Mouse (Mus musculus): ENCODE measurements around the gene Fgfr2. TPM values are rescaled to one million over a fixed set of nuclear protein-coding genes. Genes with fewer than 3 reads are reported as not detected.

The Fgfr2 gene
- polyA plus RNA-seq, 1 experiment, result 14.7 TPM

DNA sequence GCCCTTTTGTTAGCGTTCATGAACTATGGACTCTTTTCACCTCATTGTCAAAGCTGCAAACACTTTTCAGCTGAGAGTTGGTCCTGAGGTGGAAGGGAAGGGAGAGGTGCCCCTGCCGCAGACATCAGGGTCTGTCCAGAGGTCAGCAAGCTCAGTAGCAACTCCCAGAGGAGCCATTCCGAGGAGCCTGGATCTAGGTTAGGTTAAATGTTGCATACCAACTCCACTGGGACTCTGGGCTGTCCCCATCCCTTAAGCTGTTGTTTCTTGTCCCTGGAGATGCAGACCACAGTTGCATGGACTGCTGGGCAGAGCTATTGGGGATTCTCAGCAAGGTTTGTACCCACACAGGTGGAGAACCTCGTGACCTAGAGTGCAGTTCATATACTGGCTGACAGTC lies 424.0 kb downstream of the Fgfr2 start:
- whole genome bisulfite sequencing, result 75% methylated on average over 4 of the region's 4 CpGs
- Histone ChIP-seq H3K27ac (ENCODE audit: insufficient read depth, low read depth, low read length) (no peak overlapping the region), H3K4me3 (ENCODE audit: low read depth, low read length) (no peak overlapping the region)

GRCm38 (mm10) chr7:132698737-132699136 lies 424.4 kb downstream of the Fgfr2 start:
- Histone ChIP-seq H3K4me1 (ENCODE audit: control insufficient read depth, insufficient read depth, insufficient read length, low read length) (peaks cover 10% of the 10 kb centered on the region; the same call in 1 of the 2 replicates), H3K27me3 (ENCODE audit: control insufficient read depth, insufficient read depth, low read length) (no peaks in the 10 kb centered on the region), H3K4me3 (ENCODE audit: low read depth, low read length) (no peak overlapping the region), H3K27ac (ENCODE audit: insufficient read depth, low read depth, low read length) (no peak overlapping the region), H3K36me3 (ENCODE audit: control insufficient read depth, insufficient read depth, low read length) (no peaks in the 10 kb centered on the region)
- no peak for TF ChIP-seq CTCF (IDR thresholded peaks at IDR 0.05; ENCODE audit: extremely low read depth, insufficient read length, insufficient replicate concordance, low read depth, low read length)
- no peak for TF ChIP-seq POLR2A (IDR thresholded peaks at IDR 0.05; ENCODE audit: low read depth, low read length)
- WGBS, result 84% methylated on average over 4 of the region's 4 CpGs

More for the DNA sequence above, 424.0 kb downstream of the Fgfr2 start:
- TF ChIP-seq CTCF (IDR thresholded peaks at IDR 0.05; ENCODE audit: extremely low read depth, insufficient read length, insufficient replicate concordance, low read depth, low read length) (no peak), POLR2A (IDR thresholded peaks at IDR 0.05; ENCODE audit: low read depth, low read length) (no peak)
- no peaks in the 10 kb centered on the region for H3K27me3 ChIP-seq (ENCODE audit: control insufficient read depth, insufficient read depth, low read length)
- no peaks in the 10 kb centered on the region for H3K36me3 ChIP-seq (ENCODE audit: control insufficient read depth, insufficient read depth, low read length)
- H3K4me1 ChIP-seq (ENCODE audit: control insufficient read depth, insufficient read depth, insufficient read length, low read length), result peaks cover 10% of the 10 kb centered on the region; the same call in 1 of the 2 replicates

GRCm38 (mm10) chr7:132697258-132697796 lies 425.8 kb downstream of the Fgfr2 start:
- WGBS, result 94% methylated on average over 8 of the region's 8 CpGs
- no peak overlapping the region for H3K27ac ChIP-seq (ENCODE audit: insufficient read depth, low read depth, low read length)
- TF ChIP-seq CTCF (IDR thresholded peaks at IDR 0.05; ENCODE audit: extremely low read depth, insufficient read length, insufficient replicate concordance, low read depth, low read length), result no peak
- TF ChIP-seq POLR2A (IDR thresholded peaks at IDR 0.05; ENCODE audit: low read depth, low read length), result no peak
- no peaks in the 10 kb centered on the region for H3K36me3 ChIP-seq (ENCODE audit: control insufficient read depth, insufficient read depth, low read length)
- no peaks in the 10 kb centered on the region for H3K27me3 ChIP-seq (ENCODE audit: control insufficient read depth, insufficient read depth, low read length)
- H3K4me3 ChIP-seq (ENCODE audit: low read depth, low read length), result no peak overlapping the region
- H3K4me1 ChIP-seq (ENCODE audit: control insufficient read depth, insufficient read depth, insufficient read length, low read length), result peaks cover 7% of the 10 kb centered on the region; the same call in 1 of the 2 replicates

DNA sequence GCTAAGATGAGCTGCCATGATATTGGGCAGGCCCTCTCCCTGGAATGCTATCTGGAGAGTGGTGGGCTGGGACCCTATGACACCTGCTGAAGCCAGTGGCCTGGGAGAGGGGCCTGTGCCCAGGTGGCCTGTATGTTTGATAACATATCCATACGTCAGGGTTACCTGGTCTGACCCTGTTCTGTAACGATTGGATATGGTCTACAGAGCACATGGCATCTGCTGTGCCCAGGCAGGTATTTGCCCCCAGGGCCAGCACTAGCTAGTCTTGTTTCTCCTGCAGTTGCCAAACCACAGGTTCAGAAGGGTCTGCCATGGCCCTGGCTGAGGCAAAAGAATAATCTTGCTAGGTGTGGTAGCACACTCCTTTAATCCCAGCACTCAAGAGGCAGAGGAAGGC lies 429.6 kb downstream of the Fgfr2 start:
- no peak for TF ChIP-seq CTCF (IDR thresholded peaks at IDR 0.05; ENCODE audit: extremely low read depth, insufficient read length, insufficient replicate concordance, low read depth, low read length)
- TF ChIP-seq POLR2A (IDR thresholded peaks at IDR 0.05; ENCODE audit: low read depth, low read length), result no peak
- Histone ChIP-seq H3K36me3 (ENCODE audit: control insufficient read depth, insufficient read depth, low read length) (no peaks in the 10 kb centered on the region), H3K27me3 (ENCODE audit: control insufficient read depth, insufficient read depth, low read length) (no peaks in the 10 kb centered on the region), H3K4me1 (ENCODE audit: control insufficient read depth, insufficient read depth, insufficient read length, low read length) (no peaks in the 10 kb centered on the region), H3K4me3 (ENCODE audit: low read depth, low read length) (no peak overlapping the region), H3K27ac (ENCODE audit: insufficient read depth, low read depth, low read length) (no peak overlapping the region)
- WGBS, result 90% methylated on average over 2 of the region's 2 CpGs

- 90% methylated on average over 9 of the region's 9 CpGs for WGBS
- TF ChIP-seq POLR2A (IDR thresholded peaks at IDR 0.05; ENCODE audit: low read depth, low read length) (no peak), CTCF (IDR thresholded peaks at IDR 0.05; ENCODE audit: extremely low read depth, insufficient read length, insufficient replicate concordance, low read depth, low read length) (no peak)
Observed at GRCm38 (mm10) chr7:132692719-132693118, 430.4 kb downstream of the Fgfr2 start.

GRCm38 (mm10) chr7:132690716-132691472 lies 432.3 kb downstream of the Fgfr2 start:
- Histone ChIP-seq H3K27ac (ENCODE audit: insufficient read depth, low read depth, low read length) (no peak overlapping the region), H3K4me3 (ENCODE audit: low read depth, low read length) (no peak overlapping the region), H3K36me3 (ENCODE audit: control insufficient read depth, insufficient read depth, low read length) (no peaks in the 10 kb centered on the region), H3K27me3 (ENCODE audit: control insufficient read depth, insufficient read depth, low read length) (no peaks in the 10 kb centered on the region), H3K4me1 (ENCODE audit: control insufficient read depth, insufficient read depth, insufficient read length, low read length) (peaks cover 2% of the 10 kb centered on the region; the same call in 1 of the 2 replicates)
- WGBS, result 91% methylated on average over 14 of the region's 14 CpGs
- TF ChIP-seq POLR2A (IDR thresholded peaks at IDR 0.05; ENCODE audit: low read depth, low read length), result no peak

More at GRCm38 (mm10) chr7:132692719-132693118, 430.4 kb downstream of the Fgfr2 start:
- peaks cover 2% of the 10 kb centered on the region; the same call in 1 of the 2 replicates for H3K4me1 ChIP-seq (ENCODE audit: control insufficient read depth, insufficient read depth, insufficient read length, low read length)
- H3K27ac ChIP-seq (ENCODE audit: insufficient read depth, low read depth, low read length), result no peak overlapping the region
- H3K27me3 ChIP-seq (ENCODE audit: control insufficient read depth, insufficient read depth, low read length), result no peaks in the 10 kb centered on the region
- no peaks in the 10 kb centered on the region for H3K36me3 ChIP-seq (ENCODE audit: control insufficient read depth, insufficient read depth, low read length)
- no peak overlapping the region for H3K4me3 ChIP-seq (ENCODE audit: low read depth, low read length)

- peaks cover 2% of the 10 kb centered on the region; the same call in 1 of the 2 replicates for H3K4me1 ChIP-seq (ENCODE audit: control insufficient read depth, insufficient read depth, insufficient read length, low read length)
- no peaks in the 10 kb centered on the region for H3K36me3 ChIP-seq (ENCODE audit: control insufficient read depth, insufficient read depth, low read length)
- TF ChIP-seq CTCF (IDR thresholded peaks at IDR 0.05; ENCODE audit: extremely low read depth, insufficient read length, insufficient replicate concordance, low read depth, low read length), result no peak
- TF ChIP-seq POLR2A (IDR thresholded peaks at IDR 0.05; ENCODE audit: low read depth, low read length), result no peak
- H3K4me3 ChIP-seq (ENCODE audit: low read depth, low read length), result no peak overlapping the region
- no peak overlapping the region for H3K27ac ChIP-seq (ENCODE audit: insufficient read depth, low read depth, low read length)
- H3K27me3 ChIP-seq (ENCODE audit: control insufficient read depth, insufficient read depth, low read length), result no peaks in the 10 kb centered on the region
- WGBS, result 63% methylated on average over 5 of the region's 5 CpGs
Observed at GRCm38 (mm10) chr7:132689722-132690121, 433.4 kb downstream of the Fgfr2 start.

Data from small intestine, adult 2 months (tissue).